Mouse (Mus musculus): ENCODE data around the gene Snrnp27. TPM values are rescaled to one million over a fixed set of nuclear protein-coding genes. Genes with fewer than 3 reads are reported as not detected.
A peak's percentile ranks its signal among the peaks of the same experiment; 100 is the strongest.

Gene Snrnp27
- 107 TPM in 2 replicates for polyA plus RNA-seq (2014; fragmentation: Nextera tagmentation; extraction: Ambion mirVana)

- WGBS = 2% methylated on average over 33 of the region's 36 CpGs
- Histone ChIP-seq H3K27me3 (replicated peaks; ENCODE audit: control insufficient read depth, insufficient read depth, low read length) (no peaks in the 10 kb centered on the region), H3K4me2 (ENCODE audit: low read depth, low read length) (peak within 1 kb of the TSS; percentile 72), H3K4me3 (ENCODE audit: low read depth, low read length) (peak within 1 kb of the TSS; percentile 72), H3K9ac (ENCODE audit: low read depth, low read length) (peak within 1 kb of the TSS; percentile 88), H3K4me1 (ENCODE audit: control insufficient read depth, insufficient read depth, low read length) (peaks cover 6% of the 10 kb centered on the region; the same call in 1 of the 2 replicates), H3K36me3 (ENCODE audit: control insufficient read depth, insufficient read depth, low read length) (peaks cover 37% of the 10 kb centered on the region), H3K9me3 (ENCODE audit: control insufficient read depth, low read length) (no peaks in the 10 kb centered on the region), H3K27ac (replicated peaks; ENCODE audit: low read depth, low read length) (peak within 1 kb of the TSS; percentile 73)
- DNase-seq (ENCODE audit: low spot score) (peak; percentile 93), ATAC-seq (ENCODE audit: low read depth) (peak; percentile 93)
Measured at GRCm38 (mm10) chr6:86683872-86684654, at the start of gene Snrnp27. Snrnp27 (minus strand) TSS chr6:86684522.

- Histone ChIP-seq H3K4me1 (ENCODE audit: control insufficient read depth, insufficient read depth, low read length) (peaks cover 9% of the 10 kb centered on the region; the same call in 1 of the 2 replicates), H3K4me2 (ENCODE audit: low read depth, low read length) (peak within 1 kb of the TSS; percentile 86), H3K9ac (ENCODE audit: low read depth, low read length) (peak within 1 kb of the TSS; percentile 87), H3K27ac (replicated peaks; ENCODE audit: low read depth, low read length) (peak within 1 kb of the TSS; percentile 74), H3K36me3 (ENCODE audit: control insufficient read depth, insufficient read depth, low read length) (no peaks in the 10 kb centered on the region), H3K9me3 (ENCODE audit: control insufficient read depth, low read length) (no peaks in the 10 kb centered on the region), H3K4me3 (ENCODE audit: low read depth, low read length) (peak within 1 kb of the TSS; percentile 99), H3K27me3 (replicated peaks; ENCODE audit: control insufficient read depth, insufficient read depth, low read length) (no peaks in the 10 kb centered on the region)
- DNase-seq (ENCODE audit: low spot score) (peak; percentile 98), ATAC-seq (ENCODE audit: low read depth) (peak; percentile 95)
- under 1% methylated on average over 22 of the region's 59 CpGs for WGBS
Measured at GRCm38 (mm10) chr6:86733183-86733876, 49.0 kb upstream of the Snrnp27 start, which contains the start of gene Gmcl1. Gmcl1 (minus strand) TSS chr6:86733383.

DNA sequence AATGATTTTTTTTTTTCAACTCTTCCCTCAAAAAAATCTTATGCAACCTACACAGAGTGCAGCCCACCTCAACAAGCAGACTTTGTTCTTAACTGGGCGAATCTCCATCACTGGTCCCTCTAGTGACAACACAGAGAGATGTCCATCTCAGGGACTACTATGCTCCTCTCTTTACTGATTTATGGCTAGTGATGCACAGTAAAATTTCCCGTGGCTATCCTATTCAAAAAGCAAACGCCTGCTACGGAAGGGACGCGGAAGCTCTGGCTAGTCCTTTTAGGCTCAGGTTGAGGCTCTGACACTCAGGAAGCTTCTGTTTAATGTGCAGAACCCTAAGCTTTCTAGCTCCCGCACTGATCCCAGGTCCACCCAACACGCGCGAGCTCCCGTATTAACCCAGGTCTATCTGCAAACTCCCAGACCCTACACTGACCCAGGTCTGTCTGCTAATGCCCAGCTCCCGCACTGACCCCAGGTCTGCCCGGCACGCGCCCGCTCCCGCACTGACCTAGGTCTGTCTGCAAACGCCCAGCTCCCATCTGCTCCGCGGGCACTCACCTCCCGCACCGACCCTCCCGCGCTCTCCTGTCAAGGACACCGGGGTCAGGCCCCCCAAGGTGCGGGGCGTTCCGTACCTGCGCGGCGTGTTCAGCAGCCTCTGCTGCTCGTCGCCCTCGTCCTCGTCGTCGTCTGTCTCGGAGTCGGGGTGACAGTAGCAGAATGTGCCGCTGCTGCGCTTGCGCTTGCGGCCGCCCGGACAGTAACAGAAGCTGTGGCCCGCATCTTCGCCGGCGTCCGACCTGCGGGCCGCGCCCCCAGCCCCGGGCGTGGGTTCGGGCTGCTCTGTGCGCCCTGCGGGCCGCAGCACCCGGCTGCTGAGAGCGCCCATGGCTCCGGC, 48.2 kb upstream of the Snrnp27 start:
- Histone ChIP-seq H3K4me1 (ENCODE audit: control insufficient read depth, insufficient read depth, low read length) (peaks cover 9% of the 10 kb centered on the region; the same call in 1 of the 2 replicates), H3K4me2 (ENCODE audit: low read depth, low read length) (peak overlapping the region; percentile 86), H3K9ac (ENCODE audit: low read depth, low read length) (peak overlapping the region; percentile 87), H3K36me3 (ENCODE audit: control insufficient read depth, insufficient read depth, low read length) (no peaks in the 10 kb centered on the region; the same call in 1 of the 2 replicates), H3K27ac (replicated peaks; ENCODE audit: low read depth, low read length) (peak overlapping the region; percentile 74; the same call in 1 of the 2 replicates), H3K27me3 (replicated peaks; ENCODE audit: control insufficient read depth, insufficient read depth, low read length) (no peaks in the 10 kb centered on the region), H3K4me3 (ENCODE audit: low read depth, low read length) (peak overlapping the region; percentile 99), H3K9me3 (ENCODE audit: control insufficient read depth, low read length) (no peaks in the 10 kb centered on the region)
- peak; percentile 6 for DNase-seq (ENCODE audit: low spot score)
- no peak; the same call in 1 of the 2 replicates for ATAC-seq (ENCODE audit: low read depth)
- under 1% methylated on average over 46 of the region's 62 CpGs for WGBS

GRCm38 (mm10) chr6:86728711-86729110, 44.4 kb upstream of the Snrnp27 start:
- H3K9ac ChIP-seq (ENCODE audit: low read depth, low read length) = no peak overlapping the region
- H3K9me3 ChIP-seq (ENCODE audit: control insufficient read depth, low read length) = no peaks in the 10 kb centered on the region
- no peaks in the 10 kb centered on the region for H3K27me3 ChIP-seq (replicated peaks; ENCODE audit: control insufficient read depth, insufficient read depth, low read length)
- WGBS = 89% methylated on average over 5 of the region's 5 CpGs
- peaks cover 9% of the 10 kb centered on the region for H3K36me3 ChIP-seq (ENCODE audit: control insufficient read depth, insufficient read depth, low read length)
- H3K4me2 ChIP-seq (ENCODE audit: low read depth, low read length) = no peak overlapping the region
- ATAC-seq (ENCODE audit: low read depth) (no peak), DNase-seq (ENCODE audit: low spot score) (no peak)
- H3K4me3 ChIP-seq (ENCODE audit: low read depth, low read length) = no peak overlapping the region
- peaks cover 4% of the 10 kb centered on the region; the same call in 1 of the 2 replicates for H3K4me1 ChIP-seq (ENCODE audit: control insufficient read depth, insufficient read depth, low read length)
- H3K27ac ChIP-seq (replicated peaks; ENCODE audit: low read depth, low read length) = no peak overlapping the region

DNA sequence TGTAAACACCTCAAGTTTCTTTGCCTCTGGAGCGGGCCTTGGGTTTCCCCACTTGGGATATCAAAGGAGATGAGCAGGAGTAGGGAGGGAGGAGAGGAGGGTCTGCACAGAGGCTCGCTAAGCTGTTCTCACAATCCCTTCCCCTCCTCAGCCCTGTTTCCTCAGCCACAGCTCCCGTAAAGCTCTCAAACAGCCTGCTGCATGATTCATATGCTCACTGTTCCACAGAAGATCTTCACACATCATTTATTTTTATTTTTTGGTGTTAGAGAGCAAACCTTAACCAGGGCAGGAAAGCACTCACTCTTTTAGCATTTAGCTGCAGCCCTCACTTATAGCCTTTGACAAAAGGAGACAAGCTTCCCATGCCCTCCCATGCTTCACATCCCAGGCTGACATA, 37.7 kb upstream of the Snrnp27 start:
- H3K9me3 ChIP-seq (ENCODE audit: control insufficient read depth, low read length) = no peaks in the 10 kb centered on the region
- no peaks in the 10 kb centered on the region for H3K4me1 ChIP-seq (ENCODE audit: control insufficient read depth, insufficient read depth, low read length)
- peaks cover 47% of the 10 kb centered on the region for H3K36me3 ChIP-seq (ENCODE audit: control insufficient read depth, insufficient read depth, low read length)
- H3K27me3 ChIP-seq (replicated peaks; ENCODE audit: control insufficient read depth, insufficient read depth, low read length) = no peaks in the 10 kb centered on the region
- 77% methylated on average over 3 of the region's 3 CpGs for WGBS
- no peak overlapping the region for H3K4me3 ChIP-seq (ENCODE audit: low read depth, low read length)
- DNase-seq (ENCODE audit: low spot score) = no peak
- no peak overlapping the region for H3K27ac ChIP-seq (replicated peaks; ENCODE audit: low read depth, low read length)
- no peak overlapping the region for H3K4me2 ChIP-seq (ENCODE audit: low read depth, low read length)
- no peak overlapping the region for H3K9ac ChIP-seq (ENCODE audit: low read depth, low read length)
- ATAC-seq (ENCODE audit: low read depth) = no peak

DNA sequence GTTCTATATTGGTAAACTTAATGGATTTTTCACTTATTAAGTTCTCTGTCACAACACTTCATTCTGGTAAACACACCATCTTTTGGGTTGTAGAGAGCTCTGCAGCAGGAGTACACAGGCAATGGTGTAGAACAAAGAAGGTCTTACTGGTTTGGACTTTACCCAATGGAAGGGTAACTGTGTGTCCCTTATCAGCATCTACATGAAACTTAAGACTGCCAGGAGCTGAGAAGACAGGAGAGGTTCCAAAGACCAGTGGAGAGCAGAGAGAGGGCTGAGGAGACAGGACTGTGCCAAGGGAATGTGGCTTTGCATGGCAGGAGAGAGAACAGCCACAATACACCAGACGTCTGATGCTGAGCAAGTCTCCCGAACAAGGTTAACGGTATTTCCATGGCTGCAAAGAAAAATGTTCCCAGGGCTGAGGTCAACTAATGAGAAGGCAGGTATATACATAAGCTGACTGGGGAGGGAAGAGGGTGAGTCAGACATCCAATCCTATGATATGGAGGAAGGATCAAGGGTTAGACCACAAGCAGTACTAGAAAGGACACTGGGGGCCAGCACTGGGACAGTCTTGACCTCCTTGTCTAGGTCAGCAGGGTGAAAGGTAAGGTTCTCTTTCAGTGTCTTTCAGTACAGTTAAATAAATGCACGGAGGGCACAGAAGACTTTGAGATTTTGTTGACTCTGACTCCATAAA, 23.9 kb upstream of the Snrnp27 start:
- peaks cover 73% of the 10 kb centered on the region for H3K36me3 ChIP-seq (ENCODE audit: control insufficient read depth, insufficient read depth, low read length)
- H3K4me1 ChIP-seq (ENCODE audit: control insufficient read depth, insufficient read depth, low read length) = no peaks in the 10 kb centered on the region
- no peaks in the 10 kb centered on the region for H3K9me3 ChIP-seq (ENCODE audit: control insufficient read depth, low read length)
- no peak overlapping the region for H3K4me2 ChIP-seq (ENCODE audit: low read depth, low read length)
- no peak overlapping the region for H3K4me3 ChIP-seq (ENCODE audit: low read depth, low read length)
- no peak for DNase-seq (ENCODE audit: low spot score)
- no peaks in the 10 kb centered on the region for H3K27me3 ChIP-seq (replicated peaks; ENCODE audit: control insufficient read depth, insufficient read depth, low read length)
- H3K9ac ChIP-seq (ENCODE audit: low read depth, low read length) = no peak overlapping the region
- ATAC-seq (ENCODE audit: low read depth) = no peak
- H3K27ac ChIP-seq (replicated peaks; ENCODE audit: low read depth, low read length) = no peak overlapping the region
- WGBS = 81% methylated on average over 4 of the region's 4 CpGs

GRCm38 (mm10) chr6:86702577-86702976, 18.3 kb upstream of the Snrnp27 start:
- DNase-seq (ENCODE audit: low spot score) = no peak
- no peaks in the 10 kb centered on the region for H3K4me1 ChIP-seq (ENCODE audit: control insufficient read depth, insufficient read depth, low read length)
- H3K4me3 ChIP-seq (ENCODE audit: low read depth, low read length) = no peak overlapping the region
- H3K4me2 ChIP-seq (ENCODE audit: low read depth, low read length) = no peak overlapping the region
- no peak overlapping the region for H3K27ac ChIP-seq (replicated peaks; ENCODE audit: low read depth, low read length)
- H3K27me3 ChIP-seq (replicated peaks; ENCODE audit: control insufficient read depth, insufficient read depth, low read length) = no peaks in the 10 kb centered on the region
- WGBS = 88% methylated on average over 9 of the region's 9 CpGs
- peaks cover 85% of the 10 kb centered on the region for H3K36me3 ChIP-seq (ENCODE audit: control insufficient read depth, insufficient read depth, low read length)
- no peaks in the 10 kb centered on the region for H3K9me3 ChIP-seq (ENCODE audit: control insufficient read depth, low read length)
- no peak for ATAC-seq (ENCODE audit: low read depth)
- no peak overlapping the region for H3K9ac ChIP-seq (ENCODE audit: low read depth, low read length)
